Mouse (Mus musculus) lung, adult 2 months (tissue): ENCODE data around the gene Plekhd1. TPM values are rescaled to one million over a fixed set of nuclear protein-coding genes. Genes with fewer than 3 reads are reported as not detected.

Experiments used
- DNase-seq: peaks from one replicate; pipeline ENCODE4 v3.0.0; 2022
- H3K4me1 ChIP-seq: fragments of 200-500 bp; 2 replicates; pipeline ENCODE4 v1.6.1; 2011; ENCODE audit warnings: low read length; ENCODE audit not compliant: control insufficient read depth, insufficient read depth
- H3K4me3 ChIP-seq: fragments of 200-500 bp; replicated peaks from 2 replicates; pipeline ENCODE3; 2011; ENCODE audit warnings: low read depth, mild to moderate bottlenecking, control low read depth, low read length; ENCODE audit errors: extremely low read depth
- CTCF ChIP-seq: fragments of 200-500 bp; IDR thresholded peaks from 2 replicates; pipeline ENCODE4 v1.5.1; 2011; ENCODE audit warnings: mild to moderate bottlenecking, low read length, control low read depth; ENCODE audit not compliant: insufficient read depth
- POLR2A ChIP-seq: fragments of 200-500 bp; IDR thresholded peaks from 2 replicates; pipeline ENCODE4 v1.6.1; 2011; ENCODE audit warnings: low read depth, mild to moderate bottlenecking, control low read depth, low read length, borderline replicate concordance; ENCODE audit errors: extremely low read depth
- WGBS: fragments of 180-500 bp; shearing (Covaris S2); methylation state at CpG from one replicate; pipeline ENCODE4 v1.1.7; 2018; 5-methylcytosine and 5-hydroxymethylcytosine counted together
- polyA plus RNA-seq: library from polyadenylated mRNA; depleted of rRNA; stranded (reverse); fragments of >200 nt; gene quantifications from 2 replicates; pipeline ENCODE4 v1.2.3, GENCODE M21; 2012

The Plekhd1 gene
- polyA plus RNA-seq, 1 experiment: 20.5 TPM

- WGBS: 50% methylated on average over 2 of the region's 2 CpGs
- DNase-seq: no peak
- TF ChIP-seq POLR2A (no peak), CTCF (no peak)
- Histone ChIP-seq H3K4me3 (peak overlapping the region; percentile 16), H3K4me1 (peaks cover 3% of the 10 kb centered on the region; the same call in 1 of the 2 replicates)
These were observed 1.3 kb downstream of the Plekhd1 start for GRCm38 (mm10) chr12:80693700-80694099.

- Histone ChIP-seq H3K4me3 (no peak overlapping the region), H3K4me1 (peaks cover 3% of the 10 kb centered on the region; the same call in 1 of the 2 replicates)
- TF ChIP-seq CTCF (no peak), POLR2A (no peak)
- WGBS: 61% methylated on average over 3 of the region's 3 CpGs
- DNase-seq: no peak
These were observed 2.6 kb downstream of the Plekhd1 start for GRCm38 (mm10) chr12:80695004-80695403.

GRCm38 (mm10) chr12:80698526-80699143 lies 6.2 kb downstream of the Plekhd1 start:
- Histone ChIP-seq H3K4me3 (no peak overlapping the region), H3K4me1 (no peaks in the 10 kb centered on the region)
- WGBS: 83% methylated on average over 5 of the region's 5 CpGs
- DNase-seq: no peak
- TF ChIP-seq POLR2A: no peak

GRCm38 (mm10) chr12:80699144-80699531 lies 6.7 kb downstream of the Plekhd1 start:
- no peak for TF ChIP-seq POLR2A
- TF ChIP-seq CTCF: no peak
- WGBS: 76% methylated on average over 2 of the region's 2 CpGs

GRCm38 (mm10) chr12:80701332-80701731 lies 8.9 kb downstream of the Plekhd1 start:
- DNase-seq: no peak
- Histone ChIP-seq H3K4me3 (no peak overlapping the region), H3K4me1 (peaks cover 2% of the 10 kb centered on the region; the same call in 1 of the 2 replicates)
- 52% methylated on average over 7 of the region's 7 CpGs for WGBS
- no peak for TF ChIP-seq POLR2A
- no peak for TF ChIP-seq CTCF

More at GRCm38 (mm10) chr12:80699144-80699531, 6.7 kb downstream of the Plekhd1 start:
- H3K4me1 ChIP-seq: no peaks in the 10 kb centered on the region
- no peak overlapping the region for H3K4me3 ChIP-seq
- no peak for DNase-seq

- TF ChIP-seq CTCF (no peak), POLR2A (no peak)
- H3K4me1 ChIP-seq: peaks cover 10% of the 10 kb centered on the region; the same call in 1 of the 2 replicates
- H3K4me3 ChIP-seq: no peak overlapping the region
- WGBS: 45% methylated on average over 11 of the region's 11 CpGs
- DNase-seq: no peak
These were observed 14.0 kb downstream of the Plekhd1 start for GRCm38 (mm10) chr12:80706208-80706914.

GRCm38 (mm10) chr12:80706915-80707604 lies 14.7 kb downstream of the Plekhd1 start:
- TF ChIP-seq POLR2A (no peak), CTCF (no peak)
- WGBS: 26% methylated on average over 6 of the region's 6 CpGs
- Histone ChIP-seq H3K4me1 (peaks cover 10% of the 10 kb centered on the region; the same call in 1 of the 2 replicates), H3K4me3 (no peak overlapping the region)
- no peak for DNase-seq

- TF ChIP-seq POLR2A (no peak), CTCF (no peak)
- 72% methylated on average over 6 of the region's 6 CpGs for WGBS
- DNase-seq: no peak
- H3K4me1 ChIP-seq: no peaks in the 10 kb centered on the region
- no peak overlapping the region for H3K4me3 ChIP-seq
These were observed 23.5 kb downstream of the Plekhd1 start for GRCm38 (mm10) chr12:80715915-80716314.

- TF ChIP-seq POLR2A: no peak
- no peak for TF ChIP-seq CTCF
- no peak overlapping the region for H3K4me3 ChIP-seq
- no peak for DNase-seq
- WGBS: 50% methylated on average over 2 of the region's 2 CpGs
- no peaks in the 10 kb centered on the region for H3K4me1 ChIP-seq
These were observed 26.8 kb downstream of the Plekhd1 start for GRCm38 (mm10) chr12:80719141-80719540.
